In the genomic region with DNA sequence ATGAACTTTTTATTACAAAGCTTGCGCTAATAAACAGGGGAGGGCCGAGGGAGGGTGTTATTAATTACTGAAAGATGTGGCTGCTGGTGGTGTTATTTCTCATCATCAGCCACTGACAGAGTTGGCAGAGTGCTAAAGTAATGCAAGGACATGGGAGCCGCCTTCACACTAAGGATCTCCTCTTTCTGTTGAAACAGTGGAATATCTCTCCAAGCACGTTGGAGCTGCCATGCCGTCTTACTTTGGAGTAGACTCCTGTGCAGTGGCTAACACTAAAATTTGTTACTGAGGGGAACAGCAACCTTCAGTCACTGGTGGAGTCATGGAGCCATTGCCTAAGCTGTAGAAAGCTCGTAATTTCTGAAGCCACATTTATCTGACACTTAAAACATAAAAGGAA, we compare ENCODE assay signal across 12 mouse cellular contexts.
"Had no signal": no experiment of that assay in that cellular context is flagged by ENCODE, and none has a peak within 500 bp of the region (broad histone marks: within the 10 kb centered on the region; RNA-seq: fewer than 3 reads in every experiment).

No protein-coding gene starts in this region.

- H3K4me1 ChIP-seq: liver, embryonic 13.5 days; neural tube, embryonic 15.5 days had no signal

- H3K9me3 ChIP-seq: liver, embryonic 13.5 days; neural tube, embryonic 15.5 days had no signal

- DNase-seq: kidney, adult 8-10 months; kidney, postnatal 36 days; layer of hippocampus, adult 9-11 months; layer of hippocampus, postnatal 36 days; liver; liver, embryonic 13.5 days; liver, postnatal 0 days; midbrain, embryonic 14.5 days; right cerebral cortex, adult 18-20 months; right cerebral cortex, postnatal 25 days had no signal

- H3K4me2 ChIP-seq: liver, embryonic 13.5 days; neural tube, embryonic 15.5 days had no signal

- ATAC-seq: liver, postnatal 0 days had no signal

- H3K27ac ChIP-seq: liver, embryonic 13.5 days; neural tube, embryonic 15.5 days had no signal

- H3K4me3 ChIP-seq: liver, embryonic 13.5 days; myocyte; neural tube, embryonic 15.5 days had no signal

- H3K27me3 ChIP-seq: liver, embryonic 13.5 days; neural tube, embryonic 15.5 days had no signal

- H3K36me3 ChIP-seq: liver, embryonic 13.5 days; neural tube, embryonic 15.5 days had no signal

- H3K9ac ChIP-seq: liver, embryonic 13.5 days; liver, postnatal 0 days; neural tube, embryonic 15.5 days had no signal
